Mouse (Mus musculus) hindbrain, embryonic 14.5 days (tissue): ENCODE data around the gene Baz2b. TPM values are rescaled to one million over a fixed set of nuclear protein-coding genes. Genes with fewer than 3 reads are reported as not detected.

Experiments
- ATAC-seq: fragments of 200-750 bp; cut with Nextera tagmentation; 2 replicates; pipeline ENCODE4 v1.8.0; 2017; ENCODE audit warnings: moderate number of reproducible peaks, mild to moderate bottlenecking, moderate TSS enrichment, moderate library complexity; ENCODE audit not compliant: low FRiP score
- DNase-seq: peaks from one replicate; pipeline ENCODE4 v3.0.0-alpha.2; 2015; ENCODE audit warnings: low spot score
- H3K27ac ChIP-seq: fragments of 300-500 bp; sonication (generic); 2 replicates; pipeline ENCODE4 v1.5.1; 2014; ENCODE audit warnings: mild to moderate bottlenecking, moderate library complexity
- H3K27me3 ChIP-seq: fragments of 300-500 bp; sonication (generic); 2 replicates; pipeline ENCODE4 v1.6.1; 2014; ENCODE audit warnings: mild to moderate bottlenecking, low read length, mixed read lengths; ENCODE audit not compliant: control insufficient read depth, insufficient read depth
- H3K36me3 ChIP-seq: fragments of 300-500 bp; sonication (generic); replicated peaks from 2 replicates; pipeline ENCODE4 v1.6.1; 2014; ENCODE audit not compliant: control insufficient read depth, insufficient read depth
- H3K4me1 ChIP-seq: fragments of 300-500 bp; sonication (generic); replicated peaks from 2 replicates; pipeline ENCODE4 v1.6.1; 2014; ENCODE audit warnings: antibody characterized with exemption, low read length, mixed read lengths; ENCODE audit not compliant: control insufficient read depth, insufficient read depth
- H3K4me2 ChIP-seq: fragments of 300-500 bp; sonication (generic); replicated peaks from 2 replicates; pipeline ENCODE4 v1.6.1; 2014; ENCODE audit warnings: mild to moderate bottlenecking, moderate library complexity
- H3K4me3 ChIP-seq: fragments of 300-500 bp; sonication (generic); replicated peaks from 2 replicates; pipeline ENCODE4 v1.5.1; 2014; ENCODE audit warnings: mild to moderate bottlenecking, low read length
- H3K9ac ChIP-seq: fragments of 300-500 bp; sonication (generic); 2 replicates; pipeline ENCODE4 v1.6.1; 2014
- H3K9me3 ChIP-seq: fragments of 300-500 bp; sonication (generic); 2 replicates; pipeline ENCODE4 v1.6.1; 2016; ENCODE audit warnings: low read length; ENCODE audit not compliant: control insufficient read depth
- WGBS: fragments of 180-500 bp; shearing (Covaris S2); extraction: QIAGEN DNeasy Blood & Tissue Kit; methylation state at CpG from one replicate; pipeline ENCODE4 v1.1.7; 2014; 5-methylcytosine and 5-hydroxymethylcytosine counted together
- polyA plus RNA-seq: library from polyadenylated mRNA; unstranded; fragments of >200 nt; fragmentation: Nextera tagmentation; extraction: Ambion mirVana; gene quantifications from 2 replicates; pipeline ENCODE4 v1.2.1, GENCODE M21; 2014

Baz2b gene
- polyA plus RNA-seq, 1 experiment from 2014 or later, result 81.2 TPM

- 30% methylated on average over 6 of the region's 6 CpGs for WGBS
- Histone ChIP-seq H3K9ac (no peak overlapping the region), H3K4me1 (peaks cover 11% of the 10 kb centered on the region), H3K36me3 (peaks cover 15% of the 10 kb centered on the region; the same call in 1 of the 2 replicates), H3K27me3 (peaks cover 7% of the 10 kb centered on the region; the same call in 1 of the 2 replicates), H3K4me2 (no peak overlapping the region), H3K4me3 (no peak overlapping the region), H3K9me3 (no peaks in the 10 kb centered on the region), H3K27ac (no peak overlapping the region)
- ATAC-seq (no peak), DNase-seq (no peak)
Measured at GRCm38 (mm10) chr2:60205795-60206194, 3.8 kb downstream of the Baz2b start.

- WGBS, result 92% methylated on average over 6 of the region's 6 CpGs
- H3K4me2 ChIP-seq, result no peak overlapping the region
- DNase-seq (no peak), ATAC-seq (no peak)
- peaks cover 15% of the 10 kb centered on the region; the same call in 1 of the 2 replicates for H3K36me3 ChIP-seq
- H3K27ac ChIP-seq, result no peak overlapping the region
- no peaks in the 10 kb centered on the region for H3K9me3 ChIP-seq
- peaks cover 7% of the 10 kb centered on the region; the same call in 1 of the 2 replicates for H3K27me3 ChIP-seq
- no peak overlapping the region for H3K4me3 ChIP-seq
- H3K9ac ChIP-seq, result no peak overlapping the region
- peaks cover 10% of the 10 kb centered on the region for H3K4me1 ChIP-seq
Measured at GRCm38 (mm10) chr2:60204162-60204561, 5.5 kb downstream of the Baz2b start.

DNA sequence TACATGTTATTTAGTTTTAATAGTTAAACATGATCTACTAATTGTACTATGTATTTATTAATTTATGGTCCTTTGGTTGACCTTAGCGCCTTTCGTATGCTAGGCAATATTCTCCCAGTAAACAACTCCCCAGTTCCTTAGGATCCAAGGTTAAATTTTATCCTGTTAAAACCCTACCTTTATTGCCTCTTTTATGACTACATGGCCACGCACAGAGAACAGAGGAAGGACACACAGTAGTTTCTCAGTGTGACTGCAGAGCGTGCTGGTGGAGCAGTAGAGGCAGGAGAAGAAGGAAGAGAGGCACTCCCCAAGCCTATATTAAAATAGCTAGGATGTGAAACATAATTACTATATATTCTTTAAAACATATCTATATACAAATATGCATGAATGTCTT, 5.9 kb downstream of the Baz2b start:
- no peak for ATAC-seq
- Histone ChIP-seq H3K4me3 (no peak overlapping the region), H3K27ac (no peak overlapping the region), H3K4me2 (no peak overlapping the region), H3K9ac (no peak overlapping the region), H3K36me3 (peaks cover 15% of the 10 kb centered on the region; the same call in 1 of the 2 replicates), H3K4me1 (peaks cover 10% of the 10 kb centered on the region), H3K9me3 (no peaks in the 10 kb centered on the region), H3K27me3 (peaks cover 7% of the 10 kb centered on the region; the same call in 1 of the 2 replicates)
- no peak for DNase-seq
- WGBS, result 96% methylated on average over 4 of the region's 4 CpGs

GRCm38 (mm10) chr2:60202900-60203530, 6.6 kb downstream of the Baz2b start:
- H3K27me3 ChIP-seq, result peaks cover 7% of the 10 kb centered on the region; the same call in 1 of the 2 replicates
- peaks cover 15% of the 10 kb centered on the region; the same call in 1 of the 2 replicates for H3K36me3 ChIP-seq
- no peak overlapping the region for H3K4me2 ChIP-seq
- no peaks in the 10 kb centered on the region for H3K9me3 ChIP-seq
- H3K27ac ChIP-seq, result no peak overlapping the region
- no peak overlapping the region for H3K4me3 ChIP-seq
- H3K4me1 ChIP-seq, result peaks cover 5% of the 10 kb centered on the region
- H3K9ac ChIP-seq, result no peak overlapping the region
- DNase-seq (no peak), ATAC-seq (no peak)
- 90% methylated on average over 8 of the region's 8 CpGs for WGBS

- H3K9me3 ChIP-seq, result no peaks in the 10 kb centered on the region
- ATAC-seq (no peak), DNase-seq (no peak)
- 50% methylated on average over 8 of the region's 8 CpGs for WGBS
- H3K4me3 ChIP-seq, result no peak overlapping the region
- H3K27me3 ChIP-seq, result peaks cover 7% of the 10 kb centered on the region; the same call in 1 of the 2 replicates
- no peak overlapping the region for H3K4me2 ChIP-seq
- no peak overlapping the region for H3K27ac ChIP-seq
- no peaks in the 10 kb centered on the region for H3K4me1 ChIP-seq
- no peak overlapping the region for H3K9ac ChIP-seq
- peaks cover 10% of the 10 kb centered on the region; the same call in 1 of the 2 replicates for H3K36me3 ChIP-seq
Measured at GRCm38 (mm10) chr2:60200667-60201066, 9.0 kb downstream of the Baz2b start.

GRCm38 (mm10) chr2:60200051-60200562, 9.5 kb downstream of the Baz2b start:
- Histone ChIP-seq H3K9ac (no peak overlapping the region), H3K27me3 (peaks cover 7% of the 10 kb centered on the region; the same call in 1 of the 2 replicates), H3K36me3 (peaks cover 5% of the 10 kb centered on the region; the same call in 1 of the 2 replicates), H3K4me2 (no peak overlapping the region), H3K4me1 (no peaks in the 10 kb centered on the region), H3K27ac (no peak overlapping the region), H3K4me3 (no peak overlapping the region), H3K9me3 (no peaks in the 10 kb centered on the region)
- DNase-seq, result no peak
- WGBS, result 96% methylated on average over 5 of the region's 5 CpGs
- ATAC-seq, result no peak

GRCm38 (mm10) chr2:60196841-60197240, 12.8 kb downstream of the Baz2b start:
- Histone ChIP-seq H3K27me3 (no peaks in the 10 kb centered on the region), H3K27ac (no peak overlapping the region), H3K36me3 (no peaks in the 10 kb centered on the region), H3K4me1 (no peaks in the 10 kb centered on the region), H3K9ac (no peak overlapping the region), H3K4me2 (no peak overlapping the region), H3K4me3 (no peak overlapping the region), H3K9me3 (no peaks in the 10 kb centered on the region)
- 64% methylated on average over 1 of the region's 1 CpGs for WGBS
- ATAC-seq (no peak), DNase-seq (no peak)

DNA sequence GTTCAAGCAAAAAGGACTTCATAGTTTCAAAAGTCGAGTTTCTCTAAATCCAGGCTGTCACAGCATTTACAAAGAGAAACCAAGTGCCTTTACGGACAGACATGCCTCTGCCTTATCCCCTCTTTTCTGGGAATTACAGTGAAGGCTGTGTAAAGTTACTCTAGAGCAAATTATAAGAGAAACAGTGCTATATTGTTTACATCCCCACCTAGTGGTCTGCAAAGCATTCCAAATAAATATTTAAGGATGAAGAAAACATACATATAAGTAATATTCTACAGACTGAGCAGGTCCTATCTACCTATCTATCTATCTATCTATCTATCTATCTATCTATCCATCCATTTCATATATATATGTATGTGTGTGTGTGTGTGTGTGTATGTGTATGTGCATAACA, 27.9 kb downstream of the Baz2b start:
- Histone ChIP-seq H3K4me1 (no peaks in the 10 kb centered on the region), H3K36me3 (no peaks in the 10 kb centered on the region), H3K27ac (no peak overlapping the region), H3K4me3 (no peak overlapping the region), H3K9ac (no peak overlapping the region), H3K27me3 (no peaks in the 10 kb centered on the region), H3K4me2 (no peak overlapping the region), H3K9me3 (no peaks in the 10 kb centered on the region)
- 49% methylated on average over 2 of the region's 2 CpGs for WGBS
- DNase-seq (no peak), ATAC-seq (no peak)

DNA sequence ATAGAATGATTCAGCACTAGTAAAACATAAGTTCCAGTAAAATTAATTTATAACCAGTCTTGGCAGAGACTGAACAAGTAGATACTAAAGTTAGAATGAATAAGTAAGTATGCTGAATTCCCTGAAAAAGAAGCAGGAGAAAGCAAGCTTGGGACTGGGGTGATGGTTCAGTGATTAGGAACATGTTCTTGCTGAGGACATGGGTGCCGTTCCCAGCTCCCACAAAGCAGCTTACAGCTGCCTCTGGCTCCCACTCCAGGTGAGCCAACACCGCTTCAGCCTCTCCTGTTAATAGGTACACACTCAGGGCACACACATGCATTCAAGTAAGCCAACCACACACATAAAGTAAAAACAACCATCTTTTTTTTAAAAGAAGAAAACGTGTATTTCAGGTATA, 32.1 kb downstream of the Baz2b start:
- no peak overlapping the region for H3K4me2 ChIP-seq
- no peaks in the 10 kb centered on the region for H3K4me1 ChIP-seq
- H3K9me3 ChIP-seq, result no peaks in the 10 kb centered on the region
- H3K9ac ChIP-seq, result no peak overlapping the region
- no peaks in the 10 kb centered on the region for H3K36me3 ChIP-seq
- H3K4me3 ChIP-seq, result no peak overlapping the region
- no peak for ATAC-seq
- DNase-seq, result no peak
- no peak overlapping the region for H3K27ac ChIP-seq
- WGBS, result 74% methylated on average over 3 of the region's 3 CpGs
- no peaks in the 10 kb centered on the region for H3K27me3 ChIP-seq
